Mouse (Mus musculus) stomach, embryonic 16.5 days (tissue): ENCODE results near the gene 1810065E05Rik. TPM values are rescaled to one million over a fixed set of nuclear protein-coding genes. Genes with fewer than 3 reads are reported as not detected.
A peak's percentile ranks its signal among the peaks of the same experiment; 100 is the strongest.

Source experiments
- ATAC-seq: fragments of 200-750 bp; cut with Nextera tagmentation; 2 replicates; pipeline ENCODE4 v1.8.0; 2017; ENCODE audit warnings: moderate number of reproducible peaks, moderate TSS enrichment; ENCODE audit not compliant: insufficient read depth, low FRiP score
- H3K27ac ChIP-seq: fragments of 300-500 bp; sonication (generic); 2 replicates; pipeline ENCODE4 v1.5.1; 2014; ENCODE audit warnings: low read length
- H3K27me3 ChIP-seq: fragments of 300-500 bp; sonication (generic); 2 replicates; pipeline ENCODE4 v1.6.1; 2014; ENCODE audit warnings: low read length, control low read depth, mixed read lengths; ENCODE audit not compliant: control insufficient read depth, insufficient read depth
- H3K36me3 ChIP-seq: fragments of 300-500 bp; sonication (generic); 2 replicates; pipeline ENCODE4 v1.6.1; 2014; ENCODE audit warnings: low read length; ENCODE audit not compliant: control insufficient read depth, insufficient read depth
- H3K4me1 ChIP-seq: fragments of 300-500 bp; sonication (generic); 2 replicates; pipeline ENCODE4 v1.6.1; 2014; ENCODE audit warnings: low read length, control low read depth, mixed read lengths; ENCODE audit not compliant: control insufficient read depth, insufficient read depth
- H3K4me2 ChIP-seq: fragments of 300-500 bp; sonication (generic); 2 replicates; pipeline ENCODE4 v1.6.1; 2014; ENCODE audit warnings: low read depth, low read length, mixed read lengths
- H3K4me3 ChIP-seq: fragments of 300-500 bp; sonication (generic); replicated peaks from 2 replicates; pipeline ENCODE4 v1.5.1; 2014; ENCODE audit warnings: mild to moderate bottlenecking, low read length
- H3K9ac ChIP-seq: fragments of 300-500 bp; sonication (generic); 2 replicates; pipeline ENCODE4 v1.6.1; 2014; ENCODE audit warnings: low read length
- H3K9me3 ChIP-seq: fragments of 300-500 bp; sonication (generic); replicated peaks from 2 replicates; pipeline ENCODE4 v1.6.1; 2016; ENCODE audit warnings: low read length, control low read depth; ENCODE audit not compliant: control insufficient read depth
- WGBS: fragments of 180-500 bp; shearing (Covaris S2); extraction: QIAGEN DNeasy Blood & Tissue Kit; methylation state at CpG from one replicate; pipeline ENCODE4 v1.1.7; 2014; 5-methylcytosine and 5-hydroxymethylcytosine counted together
- polyA plus RNA-seq: library from polyadenylated mRNA; unstranded; fragments of >200 nt; fragmentation: Nextera tagmentation; extraction: Ambion mirVana; gene quantifications from 2 replicates; pipeline ENCODE4 v1.2.1, GENCODE M21; 2015

1810065E05Rik gene
- polyA plus RNA-seq, 1 experiment from 2014 or later: not detected

- ATAC-seq: no peak
- 31% methylated on average over 3 of the region's 3 CpGs for WGBS
- Histone ChIP-seq H3K4me2 (no peak overlapping the region), H3K9ac (no peak overlapping the region), H3K4me1 (no peaks in the 10 kb centered on the region), H3K4me3 (no peak overlapping the region), H3K27me3 (no peaks in the 10 kb centered on the region), H3K36me3 (no peaks in the 10 kb centered on the region), H3K9me3 (no peaks in the 10 kb centered on the region), H3K27ac (peak overlapping the region; percentile 40; the same call in 1 of the 2 replicates)
Observed at GRCm38 (mm10) chr11:58418336-58418735, 2.6 kb upstream of the 1810065E05Rik start.

- no peak within 1 kb of the TSS for H3K4me3 ChIP-seq
- no peak within 1 kb of the TSS for H3K4me2 ChIP-seq
- H3K9me3 ChIP-seq: no peaks in the 10 kb centered on the region
- H3K36me3 ChIP-seq: no peaks in the 10 kb centered on the region
- WGBS: 84% methylated on average over 3 of the region's 3 CpGs
- no peaks in the 10 kb centered on the region for H3K4me1 ChIP-seq
- no peak within 1 kb of the TSS for H3K27ac ChIP-seq
- ATAC-seq: no peak
- H3K9ac ChIP-seq: no peak within 1 kb of the TSS
- H3K27me3 ChIP-seq: no peaks in the 10 kb centered on the region
Observed at GRCm38 (mm10) chr11:58432259-58432658, 11.3 kb downstream of the 1810065E05Rik start, which contains the start of gene Gm12253. Gm12253 (plus strand) TSS chr11:58432559.

GRCm38 (mm10) chr11:58437866-58438265 lies 17.0 kb downstream of the 1810065E05Rik start:
- no peak overlapping the region for H3K4me2 ChIP-seq
- no peaks in the 10 kb centered on the region for H3K9me3 ChIP-seq
- ATAC-seq: no peak
- H3K27ac ChIP-seq: no peak overlapping the region
- no peak overlapping the region for H3K9ac ChIP-seq
- no peaks in the 10 kb centered on the region for H3K36me3 ChIP-seq
- H3K4me1 ChIP-seq: no peaks in the 10 kb centered on the region
- no peak overlapping the region for H3K4me3 ChIP-seq
- 26% methylated on average over 5 of the region's 5 CpGs for WGBS
- H3K27me3 ChIP-seq: no peaks in the 10 kb centered on the region

GRCm38 (mm10) chr11:58452759-58453158 lies 31.8 kb downstream of the 1810065E05Rik start, which contains the start of gene Lypd9:
Lypd9 (minus strand) TSS chr11:58452923.
- no peaks in the 10 kb centered on the region for H3K36me3 ChIP-seq
- no peak for ATAC-seq
- H3K27ac ChIP-seq: no peak within 1 kb of the TSS
- H3K9ac ChIP-seq: no peak within 1 kb of the TSS
- H3K4me1 ChIP-seq: no peaks in the 10 kb centered on the region
- WGBS: 92% methylated on average over 9 of the region's 9 CpGs
- H3K9me3 ChIP-seq: no peaks in the 10 kb centered on the region
- H3K27me3 ChIP-seq: no peaks in the 10 kb centered on the region
- H3K4me3 ChIP-seq: no peak within 1 kb of the TSS
- no peak within 1 kb of the TSS for H3K4me2 ChIP-seq

GRCm38 (mm10) chr11:58453592-58453991 lies 32.7 kb downstream of the 1810065E05Rik start:
- Histone ChIP-seq H3K4me1 (no peaks in the 10 kb centered on the region), H3K27ac (no peak overlapping the region), H3K36me3 (no peaks in the 10 kb centered on the region), H3K9ac (no peak overlapping the region), H3K27me3 (no peaks in the 10 kb centered on the region), H3K4me2 (no peak overlapping the region), H3K9me3 (no peaks in the 10 kb centered on the region), H3K4me3 (no peak overlapping the region)
- ATAC-seq: no peak
- 43% methylated on average over 4 of the region's 4 CpGs for WGBS

GRCm38 (mm10) chr11:58462170-58462569 lies 41.3 kb downstream of the 1810065E05Rik start, which contains the start of gene Olfr30:
Olfr30 (minus strand) TSS chr11:58462270.
- Histone ChIP-seq H3K27me3 (no peaks in the 10 kb centered on the region), H3K9ac (no peak within 1 kb of the TSS), H3K4me3 (no peak within 1 kb of the TSS), H3K4me2 (no peak within 1 kb of the TSS), H3K9me3 (no peaks in the 10 kb centered on the region), H3K36me3 (no peaks in the 10 kb centered on the region), H3K4me1 (no peaks in the 10 kb centered on the region), H3K27ac (no peak within 1 kb of the TSS)
- no peak for ATAC-seq

Other genes with a start within 250 kb of the 1810065E05Rik start
- gene Mrpl22, start 249.4 kb upstream of the 1810065E05Rik start, polyA plus RNA-seq: 111 and 118 TPM in 2 replicates
- 4.5 and 6.3 TPM in 2 replicates for gene Igtp, start 221.6 kb upstream of the 1810065E05Rik start, polyA plus RNA-seq
- gene Irgm2, start 221.5 kb upstream of the 1810065E05Rik start, polyA plus RNA-seq: 3.7 and 4.0 TPM in 2 replicates
- gene 4930438A08Rik, start 146.3 kb upstream of the 1810065E05Rik start, polyA plus RNA-seq: 0.17 and 0.26 TPM in 2 replicates
- gene Zfp692, start 114.0 kb upstream of the 1810065E05Rik start, polyA plus RNA-seq: 28.8 and 29.9 TPM in 2 replicates
- 44.8 and 52.1 TPM in 2 replicates for gene Zfp672, start 90.8 kb upstream of the 1810065E05Rik start, polyA plus RNA-seq
- gene Sh3bp5l, start 90.4 kb upstream of the 1810065E05Rik start, polyA plus RNA-seq: 29.8 and 37.1 TPM in 2 replicates
- 213 and 226 TPM in 2 replicates for gene Lypd8, start 42.1 kb upstream of the 1810065E05Rik start, polyA plus RNA-seq
- not detected in 2 replicates for gene Gm12253, start 11.4 kb downstream of the 1810065E05Rik start, polyA plus RNA-seq
- gene Lypd9, start 31.8 kb downstream of the 1810065E05Rik start, polyA plus RNA-seq: not detected in 2 replicates
- not detected in 2 replicates for gene Olfr30, start 41.2 kb downstream of the 1810065E05Rik start, polyA plus RNA-seq
- gene Olfr332, start 71.4 kb downstream of the 1810065E05Rik start, polyA plus RNA-seq: not detected in 2 replicates
- not detected in 2 replicates for gene Olfr331, start 81.5 kb downstream of the 1810065E05Rik start, polyA plus RNA-seq
- gene Olfr330, start 113.7 kb downstream of the 1810065E05Rik start, polyA plus RNA-seq: not detected in 2 replicates
- not detected in 2 replicates for gene Olfr329-ps, start 125.3 kb downstream of the 1810065E05Rik start, polyA plus RNA-seq
- gene Olfr328, start 134.5 kb downstream of the 1810065E05Rik start, polyA plus RNA-seq: not detected in 2 replicates
- not detected in 2 replicates for gene Olfr224, start 149.4 kb downstream of the 1810065E05Rik start, polyA plus RNA-seq
- gene Olfr325, start 156.6 kb downstream of the 1810065E05Rik start, polyA plus RNA-seq: not detected in 2 replicates
- not detected in 2 replicates for gene Olfr324, start 174.0 kb downstream of the 1810065E05Rik start, polyA plus RNA-seq
- gene 2210407C18Rik, start 195.0 kb downstream of the 1810065E05Rik start, polyA plus RNA-seq: 4.2 and 15.4 TPM in 2 replicates
- gene Olfr323, start 209.4 kb downstream of the 1810065E05Rik start, polyA plus RNA-seq: 0.17 TPM in 1 of 2 replicates, not detected in the other
- 0.66 and 0.67 TPM in 2 replicates for gene Trim58, start 219.4 kb downstream of the 1810065E05Rik start, polyA plus RNA-seq
- gene Olfr322, start 237.7 kb downstream of the 1810065E05Rik start, polyA plus RNA-seq: not detected in 2 replicates